In the genomic region with DNA sequence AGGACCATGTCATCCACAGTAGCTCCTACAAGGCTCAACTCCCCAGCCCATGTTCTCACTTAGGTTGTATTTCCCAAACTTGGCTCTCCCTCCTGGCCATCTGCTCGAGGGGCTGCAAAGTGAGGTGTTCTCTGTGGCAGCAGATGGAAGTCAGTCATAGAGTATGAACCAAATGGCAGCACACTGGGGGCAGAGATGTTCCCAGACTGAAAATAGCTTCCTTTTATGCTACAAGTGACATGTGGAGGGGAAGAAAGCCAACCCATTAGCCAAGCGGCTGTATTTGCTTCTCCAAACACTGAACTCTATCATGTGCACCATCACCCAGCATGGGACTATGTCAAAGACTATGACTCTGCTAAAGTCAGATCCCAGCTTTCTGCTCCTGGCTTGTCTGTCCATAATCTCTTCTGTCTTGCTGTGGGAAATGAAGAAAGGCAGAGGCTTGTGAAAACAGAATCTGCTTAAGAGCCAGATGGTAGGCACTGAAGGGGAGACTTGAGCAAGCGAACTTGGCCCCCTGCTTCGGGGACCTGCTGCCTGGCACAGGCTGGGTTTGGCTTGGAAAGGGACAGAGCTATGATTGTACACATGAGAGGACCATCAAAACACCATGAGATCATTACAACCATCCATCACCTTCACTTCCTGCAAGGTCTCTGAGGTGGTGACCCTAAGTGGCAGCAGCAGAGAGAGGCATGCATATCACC, we compare ENCODE assay signal across 13 mouse cellular contexts. TPM values are rescaled to one million over a fixed set of nuclear protein-coding genes. Genes with fewer than 3 reads are reported as not detected.
DNase-seq lines count a peak whose midpoint lies in the region; ATAC-seq lines count a peak whose summit lies in the region.
"Had no signal": no experiment of that assay in that cellular context is flagged by ENCODE, and none has a peak within 500 bp of the region (broad histone marks: within the 10 kb centered on the region; RNA-seq: fewer than 3 reads in every experiment).

No protein-coding gene starts in this region.

- no peaks in the 10 kb centered on the region for H3K9me3 ChIP-seq in hindbrain, embryonic 16.5 days (ENCODE audit: control insufficient read depth, low read length)
- no peaks in the 10 kb centered on the region for H3K9me3 ChIP-seq in hindbrain, embryonic 12.5 days (replicated peaks)
- H3K9me3 ChIP-seq: embryonic facial prominence, embryonic 12.5 days; kidney, embryonic 15.5 days; liver, embryonic 15.5 days; midbrain, embryonic 12.5 days had no signal

- peak; percentile 72 for ATAC-seq in hindbrain, embryonic 16.5 days
- no peak for ATAC-seq in hindbrain, embryonic 12.5 days (ENCODE audit: low FRiP score)

- peak; percentile 83 to 90 for DNase-seq in cerebellum, postnatal 36 days
- peak; percentile 84 for DNase-seq in layer of hippocampus, postnatal 36 days
- DNase-seq in right cerebral cortex, postnatal 36 days (ENCODE audit: low spot score in 2 of 2) = peak; percentile 60 to 77
- DNase-seq in kidney, postnatal 10 days = no peak
- no peak for DNase-seq in lung, postnatal 10 days
- no peak for DNase-seq in thymus, postnatal 14 days

- no peaks in the 10 kb centered on the region for H3K27me3 ChIP-seq in hindbrain, embryonic 16.5 days (replicated peaks; ENCODE audit: control insufficient read depth, insufficient read depth, low read length)
- H3K27me3 ChIP-seq in hindbrain, embryonic 12.5 days = no peaks in the 10 kb centered on the region
- H3K27me3 ChIP-seq: embryonic facial prominence, embryonic 12.5 days; kidney, embryonic 15.5 days; liver, embryonic 15.5 days; midbrain, embryonic 12.5 days had no signal

- H3K36me3 ChIP-seq in hindbrain, embryonic 16.5 days (ENCODE audit: control insufficient read depth, insufficient read depth, low read length) = no peaks in the 10 kb centered on the region
- H3K36me3 ChIP-seq in hindbrain, embryonic 12.5 days = no peaks in the 10 kb centered on the region
- H3K36me3 ChIP-seq: embryonic facial prominence, embryonic 12.5 days; kidney, embryonic 15.5 days; liver, embryonic 15.5 days; midbrain, embryonic 12.5 days had no signal

- H3K9ac ChIP-seq in hindbrain, embryonic 16.5 days (ENCODE audit: low read depth, low read length) = no peak overlapping the region
- H3K9ac ChIP-seq in hindbrain, embryonic 12.5 days = no peak overlapping the region
- H3K9ac ChIP-seq: embryonic facial prominence, embryonic 12.5 days; kidney, embryonic 15.5 days; liver, embryonic 15.5 days; midbrain, embryonic 12.5 days had no signal

- H3K4me1 ChIP-seq in hindbrain, embryonic 16.5 days (ENCODE audit: control insufficient read depth, insufficient read depth, low read depth, low read length) = no peaks in the 10 kb centered on the region
- H3K4me1 ChIP-seq in hindbrain, embryonic 12.5 days = 0 out of 2 replicates have a peak, but pooled peaks cover 2% of the 10 kb centered on the region
- H3K4me1 ChIP-seq: embryonic facial prominence, embryonic 12.5 days; liver, embryonic 15.5 days; midbrain, embryonic 12.5 days had no signal

- 73% methylated on average over 4 of the region's 4 CpGs for WGBS in hindbrain, embryonic 16.5 days
- 84% methylated on average over 4 of the region's 4 CpGs for WGBS in hindbrain, embryonic 12.5 days

- no peak overlapping the region for H3K27ac ChIP-seq in hindbrain, embryonic 16.5 days (ENCODE audit: low read depth, low read length)
- H3K27ac ChIP-seq in hindbrain, embryonic 12.5 days = no peak overlapping the region
- H3K27ac ChIP-seq: embryonic facial prominence, embryonic 12.5 days; kidney, embryonic 15.5 days; liver, embryonic 15.5 days; midbrain, embryonic 12.5 days had no signal

- H3K4me2 ChIP-seq in hindbrain, embryonic 16.5 days (ENCODE audit: low read length) = no peak overlapping the region
- no peak overlapping the region for H3K4me2 ChIP-seq in hindbrain, embryonic 12.5 days (replicated peaks)
- H3K4me2 ChIP-seq: embryonic facial prominence, embryonic 12.5 days; kidney, embryonic 15.5 days; liver, embryonic 15.5 days; midbrain, embryonic 12.5 days had no signal

- no peak overlapping the region for H3K4me3 ChIP-seq in hindbrain, embryonic 16.5 days (ENCODE audit: low read length)
- no peak overlapping the region for H3K4me3 ChIP-seq in hindbrain, embryonic 12.5 days
- H3K4me3 ChIP-seq: embryonic facial prominence, embryonic 12.5 days; kidney, embryonic 15.5 days; liver, embryonic 15.5 days; midbrain, embryonic 12.5 days had no signal

RNA-seq across cellular contexts. Expression of a gene that starts 41.6 kb away (rescaled TPM):
- 0.81 and 0.97 TPM in 2 replicates for polyA plus RNA-seq in hindbrain, embryonic 16.5 days (2015; fragmentation: Nextera tagmentation; extraction: Ambion mirVana)
- polyA plus RNA-seq in hindbrain, embryonic 12.5 days (2016; fragmentation: Nextera tagmentation; extraction: Ambion mirVana) = 0.85 and 1.1 TPM in 2 replicates
- 10 to 100 TPM; 21.0 to 24.1 TPM for total RNA-seq in layer of hippocampus, postnatal 36 days (2021)
- total RNA-seq: neutrophil, adult 5-6 weeks had no signal

Comparison
In these comparisons a context has a peak if more than half of its experiments do, and no peak if none do; other contexts are left out.
1. DNase-seq: peak in cerebellum, postnatal 36 days (2 of 2), layer of hippocampus, postnatal 36 days (2 of 2) and right cerebral cortex, postnatal 36 days (2 of 2); none in kidney, postnatal 10 days (single experiment), lung, postnatal 10 days (single experiment) and thymus, postnatal 14 days (single experiment).